Comparison of ENCODE assay signal across 29 mouse cellular contexts in genomic region chrX:11190851-11191250, GRCm38 (mm10).
"Had no signal": no experiment of that assay in that cellular context is flagged by ENCODE, and none has a peak within 500 bp of the region (broad histone marks: within the 10 kb centered on the region; RNA-seq: fewer than 3 reads in every experiment).

No protein-coding gene starts in this region.

- H3K27ac ChIP-seq: heart, embryonic 10.5 days; heart, embryonic 13.5 days; heart, embryonic 15.5 days; hindbrain, embryonic 10.5 days; hindbrain, embryonic 12.5 days; hindbrain, embryonic 13.5 days; hindbrain, embryonic 14.5 days; hindbrain, embryonic 15.5 days; hindbrain, postnatal 0 days; intestine, embryonic 15.5 days; kidney, embryonic 15.5 days; kidney, postnatal 0 days; layer of hippocampus, adult 2 months had no signal

- DNase-seq: heart, postnatal 10 days; heart, postnatal 14 days; heart, postnatal 36 days; heart, postnatal 4 days; kidney, adult 18-20 months; kidney, adult 2 months; kidney, adult 8-10 months; kidney, adult 9 months; kidney, postnatal 10 days; kidney, postnatal 14 days; kidney, postnatal 25 days; kidney, postnatal 36 days; kidney, postnatal 4 days; layer of hippocampus, adult 9-11 months; layer of hippocampus, postnatal 36 days had no signal

- H3K4me3 ChIP-seq: heart, embryonic 10.5 days; heart, embryonic 12.5 days; heart, embryonic 13.5 days; heart, embryonic 15.5 days; hindbrain, embryonic 10.5 days; hindbrain, embryonic 12.5 days; hindbrain, embryonic 13.5 days; hindbrain, embryonic 15.5 days; intestine, embryonic 15.5 days; kidney, embryonic 15.5 days; layer of hippocampus, adult 2 months had no signal
